Mouse (Mus musculus) brain, embryonic 14.5 days (tissue): ENCODE results near the gene Adsl. TPM values are rescaled to one million over a fixed set of nuclear protein-coding genes. Genes with fewer than 3 reads are reported as not detected.

Source experiments
- DNase-seq: peaks from one replicate; pipeline ENCODE4 v3.0.0-alpha.2; 2011; ENCODE audit warnings: low read depth
- CTCF ChIP-seq: fragments of 200-500 bp; IDR thresholded peaks from 2 replicates; pipeline ENCODE4 v1.5.1; 2012; ENCODE audit warnings: inconsistent platforms, mild to moderate bottlenecking, moderate library complexity, borderline replicate concordance; ENCODE audit not compliant: insufficient read depth, insufficient read length; ENCODE audit errors: extremely low read depth
- POLR2A ChIP-seq: fragments of 200-500 bp; IDR thresholded peaks from 2 replicates; pipeline ENCODE4 v1.6.1; 2012; ENCODE audit warnings: mild to moderate bottlenecking, inconsistent platforms, borderline replicate concordance; ENCODE audit not compliant: poor library complexity, insufficient read depth, insufficient read length, severe bottlenecking; ENCODE audit errors: extremely low read depth
- polyA plus RNA-seq: library from polyadenylated mRNA; depleted of rRNA; stranded (reverse); fragments of >200 nt; gene quantifications from 2 replicates; pipeline ENCODE4 v1.2.3, GENCODE M21; 2012

Gene Adsl
- polyA plus RNA-seq, 1 experiment, result 70.4 TPM

DNA sequence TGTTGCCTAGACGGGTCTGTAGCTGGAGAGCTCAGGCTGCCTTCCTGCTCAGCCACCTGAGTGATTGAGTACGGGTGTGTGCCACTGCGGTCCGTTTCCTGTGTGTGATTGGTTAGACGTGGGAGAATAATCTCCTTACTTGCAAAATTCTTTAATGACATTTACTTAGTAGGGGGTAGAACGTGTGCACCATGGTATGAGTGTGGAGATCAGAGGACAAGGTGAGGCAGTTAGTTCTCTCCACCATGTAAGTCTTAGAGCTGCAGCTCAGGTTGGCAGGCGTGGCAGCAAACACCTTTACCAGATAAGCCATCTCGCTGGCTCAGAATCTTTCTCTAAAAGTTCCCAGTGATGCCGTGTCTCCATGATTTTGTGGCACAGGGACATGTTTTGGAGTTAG lies 5.7 kb downstream of the Adsl start:
- TF ChIP-seq CTCF, result no peak
- TF ChIP-seq POLR2A, result no peak
- no peak for DNase-seq

DNA sequence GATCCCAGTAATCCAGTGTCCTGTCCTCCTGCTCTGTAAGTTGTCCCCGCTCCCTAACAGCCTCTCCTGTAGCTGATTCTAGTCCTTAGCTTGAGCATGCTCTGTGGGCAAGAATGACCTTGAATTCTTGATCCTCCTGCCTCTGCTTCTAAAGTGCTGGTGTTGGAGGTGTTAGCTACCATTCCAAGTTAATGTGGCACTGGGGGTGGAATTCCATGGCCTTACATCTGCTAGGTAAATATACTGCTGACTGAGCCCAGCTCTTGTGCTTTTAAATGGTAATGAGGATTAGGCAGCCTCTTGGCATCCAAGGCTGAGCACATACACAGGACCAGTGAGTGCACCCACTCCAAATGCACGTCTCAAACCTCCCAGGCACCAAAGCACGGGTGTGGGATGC lies 6.6 kb downstream of the Adsl start:
- DNase-seq, result no peak
- TF ChIP-seq CTCF, result no peak
- no peak for TF ChIP-seq POLR2A

DNA sequence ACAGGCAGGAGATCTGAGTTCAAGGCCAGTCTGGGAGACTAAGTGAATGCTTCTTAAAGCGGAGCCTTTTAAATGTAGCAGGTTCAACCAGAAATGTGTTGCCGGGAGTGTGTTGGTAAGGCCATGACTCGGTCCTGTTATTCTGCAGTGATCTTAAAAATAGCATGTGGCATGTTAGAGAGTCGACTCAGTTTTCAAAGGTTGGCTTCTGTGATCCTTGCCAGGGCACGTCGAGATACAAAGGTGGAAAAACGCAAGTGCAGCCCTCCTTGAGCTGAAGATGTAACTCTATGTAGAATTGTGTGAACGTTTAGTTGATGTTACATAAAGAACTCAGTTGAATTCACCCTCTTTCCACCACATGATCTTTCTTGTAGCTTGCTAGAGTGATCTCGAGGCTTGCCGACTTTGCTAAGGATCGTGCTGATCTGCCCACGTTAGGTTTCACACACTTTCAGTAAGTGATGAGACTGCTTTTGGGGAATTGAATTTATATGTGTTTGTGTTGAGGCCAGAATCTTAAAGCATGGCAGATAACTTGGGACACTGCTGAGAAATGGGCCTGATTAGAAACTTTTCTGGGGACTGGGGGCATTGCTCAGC lies 7.6 kb downstream of the Adsl start:
- no peak for DNase-seq
- TF ChIP-seq POLR2A (no peak), CTCF (no peak)

DNA sequence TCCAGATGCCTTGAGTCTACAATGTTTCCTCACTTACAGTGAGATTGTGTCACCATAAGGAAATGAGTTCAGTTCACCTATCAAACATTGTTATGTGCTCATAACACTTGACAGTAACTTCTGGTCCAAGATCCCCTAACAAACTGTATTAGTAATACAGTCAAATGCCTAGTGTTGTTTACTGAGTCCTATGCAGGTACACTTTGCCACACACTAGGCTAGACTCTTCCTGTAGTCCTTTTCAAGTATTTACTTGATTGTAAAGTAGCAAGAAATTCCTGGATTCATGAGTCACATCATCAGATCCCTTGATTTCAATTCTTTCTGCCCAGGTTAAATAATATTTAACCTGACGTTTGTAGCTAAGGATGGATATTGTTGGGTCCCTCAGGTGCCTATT lies 21.1 kb downstream of the Adsl start:
- TF ChIP-seq CTCF (no peak), POLR2A (no peak)

DNA sequence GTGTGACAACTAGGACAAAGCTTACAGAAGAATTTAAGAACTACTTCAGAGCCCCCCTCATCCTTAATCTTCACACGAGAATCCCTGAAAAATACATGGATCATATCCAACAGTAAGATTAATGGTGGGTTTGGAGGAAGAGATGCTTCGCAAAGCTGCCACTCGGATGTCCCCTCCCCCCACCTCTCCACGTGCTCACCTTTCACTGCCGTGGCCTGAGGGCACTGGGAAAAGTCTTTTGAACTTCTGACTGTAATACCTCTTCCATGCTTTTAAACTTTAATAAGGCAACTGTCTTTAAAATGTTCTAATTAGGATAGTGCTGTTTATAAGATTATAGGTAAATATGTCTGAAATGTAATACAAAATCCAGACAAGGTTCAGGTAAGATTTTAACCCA lies 26.0 kb downstream of the Adsl start:
- TF ChIP-seq POLR2A, result no peak
- no peak for TF ChIP-seq CTCF
- no peak for DNase-seq

More for the DNA sequence above, 21.1 kb downstream of the Adsl start:
- no peak for DNase-seq

DNA sequence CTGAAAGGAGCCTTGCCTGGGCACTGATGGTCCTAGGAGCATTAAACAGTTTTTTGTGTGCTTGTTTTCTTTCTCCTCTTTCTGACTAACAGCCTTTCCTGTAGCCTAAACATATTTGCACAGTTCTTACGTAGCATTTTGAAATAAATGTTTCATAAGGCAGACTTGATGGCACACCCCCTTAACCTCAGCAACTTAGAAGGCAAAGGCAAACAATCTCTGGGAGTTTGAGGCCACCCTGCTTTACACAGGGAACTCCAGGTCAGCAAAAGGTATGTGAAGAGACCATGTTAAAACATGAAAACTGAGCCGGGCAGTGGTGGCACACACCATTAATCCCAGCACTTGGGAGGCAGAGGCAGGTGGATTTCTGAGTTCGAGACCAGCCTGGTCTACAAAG lies 27.4 kb downstream of the Adsl start:
- TF ChIP-seq POLR2A, result no peak
- TF ChIP-seq CTCF, result no peak
- no peak for DNase-seq

DNA sequence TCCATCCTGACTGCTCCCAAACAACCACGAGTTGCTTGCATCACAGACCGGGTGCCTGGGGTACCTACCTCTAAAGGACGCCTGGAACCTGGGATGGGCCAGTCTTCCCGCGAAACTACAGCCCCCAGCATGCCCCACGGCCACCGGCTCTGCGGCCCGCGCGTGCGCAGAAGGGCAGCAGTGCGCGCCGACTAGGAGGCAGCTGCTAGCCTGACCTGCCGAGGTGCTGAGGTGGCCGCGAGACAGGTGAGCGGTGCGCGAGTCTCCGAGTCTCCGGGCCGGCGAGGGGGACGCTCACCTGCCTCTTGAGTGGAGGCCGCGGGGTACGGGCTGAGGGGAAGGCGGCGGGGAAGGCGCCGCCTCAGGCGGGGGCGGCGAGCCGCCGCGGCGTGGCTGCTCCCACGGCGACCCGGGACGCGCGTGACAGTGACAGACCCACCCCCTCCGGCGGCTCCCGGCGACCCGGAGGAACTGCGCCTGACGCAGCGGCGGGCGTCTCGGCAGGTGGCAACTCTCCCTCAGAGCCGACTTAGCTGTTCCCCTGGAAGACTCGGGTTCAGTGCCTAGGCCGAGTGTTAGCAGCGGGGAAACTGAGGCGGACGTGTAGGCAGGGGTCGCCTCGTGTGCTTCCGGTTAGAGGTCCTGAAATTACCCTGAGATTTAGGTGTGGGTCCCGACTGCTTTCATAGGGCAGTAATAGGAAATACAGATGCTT lies 29.5 kb downstream of the Adsl start, which contains the start of gene Sgsm3:
Gene Sgsm3 (plus strand): TSS at position 146 of the 715 bp plus-strand sequence.
- DNase-seq, result peak; percentile 92

DNA sequence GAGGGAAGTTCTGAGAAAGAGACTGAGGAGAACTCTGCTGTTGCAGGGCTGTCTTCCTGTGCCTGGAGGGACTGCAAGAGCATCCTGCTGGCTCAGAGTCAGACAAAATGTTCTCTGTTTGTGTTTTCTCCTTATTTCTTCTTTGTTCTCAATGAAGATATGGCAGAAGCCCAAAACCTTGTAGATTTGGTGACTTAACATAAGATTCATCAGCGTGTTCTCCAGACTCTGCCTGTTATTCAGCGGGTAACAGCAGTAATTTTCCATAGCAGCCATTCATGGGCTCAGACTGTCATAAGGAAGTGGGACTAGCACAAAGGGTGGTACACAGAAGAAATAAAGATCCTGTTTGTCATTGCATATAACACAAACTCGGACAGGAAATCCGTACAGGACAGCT lies 31.3 kb downstream of the Adsl start:
- no peak for DNase-seq
- TF ChIP-seq CTCF, result no peak
- TF ChIP-seq POLR2A, result no peak

More for the DNA sequence above, 29.5 kb downstream of the Adsl start, which contains the start of gene Sgsm3:
- TF ChIP-seq CTCF, result no peak
- TF ChIP-seq POLR2A, result peak; percentile 79

DNA sequence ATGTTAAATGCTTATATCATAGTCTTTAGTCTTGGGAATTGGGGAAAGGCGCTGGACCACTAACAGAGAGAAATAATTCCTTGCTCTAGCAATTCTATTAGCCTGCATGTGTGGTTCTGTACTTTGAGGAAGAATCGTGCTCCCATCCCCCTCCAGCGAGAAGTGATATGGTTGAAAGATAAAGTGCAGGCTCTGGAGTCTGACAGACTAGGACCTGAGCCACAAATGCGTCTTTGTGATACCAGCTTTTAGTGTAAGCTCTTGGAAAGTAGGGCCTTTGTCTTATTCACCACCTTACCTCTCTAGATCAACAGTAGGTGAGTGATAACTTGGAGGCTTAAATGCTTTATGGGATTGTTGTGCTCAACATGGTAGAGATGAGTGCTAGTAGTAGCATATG lies 32.9 kb downstream of the Adsl start:
- no peak for TF ChIP-seq CTCF
- TF ChIP-seq POLR2A, result no peak
- DNase-seq, result no peak

DNA sequence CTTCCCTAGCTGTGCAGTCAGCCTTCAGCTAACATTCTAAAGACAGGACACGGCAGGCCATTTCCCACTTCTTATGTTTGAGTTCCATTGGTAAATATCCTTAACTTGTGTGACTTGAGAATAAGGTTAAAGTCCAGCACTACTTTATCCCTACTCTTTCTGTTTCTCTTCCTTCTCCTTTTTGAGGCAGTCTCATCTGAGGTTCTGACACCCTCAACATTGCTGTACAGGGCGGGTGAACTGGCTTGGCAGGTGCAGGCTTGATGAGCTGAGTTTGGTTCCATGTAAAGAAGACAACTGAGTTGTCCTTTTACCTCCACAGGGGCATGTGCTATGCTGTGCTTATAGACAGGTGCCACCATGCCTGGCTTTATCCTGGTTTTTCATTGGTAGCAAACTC lies 35.0 kb downstream of the Adsl start:
- TF ChIP-seq CTCF (no peak), POLR2A (no peak)

DNA sequence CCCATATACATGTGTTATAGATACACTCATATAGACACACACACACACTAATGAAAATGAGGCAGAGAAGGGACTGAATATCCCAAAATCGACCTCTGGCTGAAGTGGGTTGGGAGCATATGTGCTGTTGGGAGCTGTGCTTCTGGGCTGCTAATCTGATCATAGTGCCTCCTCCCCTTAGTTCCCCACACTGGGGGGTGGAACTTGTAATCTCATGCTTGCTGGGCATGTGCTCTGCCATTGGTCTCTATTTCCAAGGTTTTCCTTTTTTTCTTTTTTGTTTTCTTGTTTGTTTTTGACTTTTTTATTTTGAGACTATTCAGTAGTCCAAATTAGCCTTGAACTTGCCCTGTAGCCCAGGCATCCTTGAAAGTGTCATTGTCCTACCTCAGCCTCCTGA lies 40.0 kb downstream of the Adsl start:
- TF ChIP-seq CTCF (no peak), POLR2A (no peak)
- no peak for DNase-seq

More for the DNA sequence above, 35.0 kb downstream of the Adsl start:
- DNase-seq, result no peak

DNA sequence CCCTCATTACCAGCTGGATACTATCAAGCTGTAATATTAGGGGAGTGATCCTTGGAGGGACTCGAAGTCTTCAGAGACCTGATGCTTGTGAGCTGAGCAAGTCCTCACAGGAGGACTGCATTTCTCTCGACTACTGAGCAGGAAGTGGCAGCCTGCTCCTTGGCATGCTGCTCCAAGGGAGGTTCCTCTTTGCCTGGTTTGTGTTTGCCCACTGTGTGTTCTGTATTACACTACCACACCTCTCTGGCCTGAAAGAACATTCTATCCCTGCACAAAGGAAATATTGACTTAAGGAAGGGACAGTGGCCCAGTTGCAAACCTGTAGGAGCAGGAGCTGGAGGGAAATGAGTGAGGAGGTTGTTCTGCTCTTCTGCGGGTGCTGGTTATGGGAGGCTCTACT lies 41.4 kb downstream of the Adsl start:
- no peak for DNase-seq
- TF ChIP-seq POLR2A (no peak), CTCF (no peak)
